Mouse (Mus musculus): ENCODE results near the gene Prkce. TPM values are rescaled to one million over a fixed set of nuclear protein-coding genes. Genes with fewer than 3 reads are reported as not detected.

Prkce gene
- polyA plus RNA-seq, 1 experiment from 2014 or later, result 6.7 TPM

- Histone ChIP-seq H3K36me3 (no peaks in the 10 kb centered on the region), H3K27me3 (no peaks in the 10 kb centered on the region), H3K9me3 (no peaks in the 10 kb centered on the region), H3K4me2 (no peak overlapping the region), H3K9ac (no peak overlapping the region), H3K27ac (no peak overlapping the region), H3K4me3 (no peak overlapping the region), H3K4me1 (peaks cover 7% of the 10 kb centered on the region; the same call in 1 of the 2 replicates)
- 48% methylated on average over 5 of the region's 5 CpGs for WGBS
- no peak for ATAC-seq (ENCODE audit: borderline replicate concordance, extremely low read depth, low FRiP score, low TSS enrichment)
These were observed 421.3 kb downstream of the Prkce start for GRCm38 (mm10) chr17:86588704-86589449.

DNA sequence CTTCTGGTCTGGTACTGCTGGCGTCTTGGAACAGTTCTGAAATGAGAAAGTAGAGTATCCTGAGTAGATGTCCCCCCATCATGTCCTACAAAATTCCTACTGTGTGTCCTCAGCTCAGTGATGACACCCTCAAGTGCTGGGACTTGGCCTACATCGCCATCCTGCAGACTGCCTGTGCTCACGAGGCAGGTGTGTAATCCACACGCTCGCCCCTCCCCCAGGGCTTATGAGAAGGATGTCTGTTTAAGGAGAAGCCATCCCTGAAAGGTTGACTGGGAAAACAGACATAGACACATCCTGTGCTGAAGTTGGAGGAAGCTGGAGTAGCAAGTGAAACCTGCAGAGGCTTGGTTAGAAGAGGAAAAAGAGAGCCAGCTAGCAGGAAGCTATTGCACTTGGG is 422.1 kb downstream of the Prkce start:
- 88% methylated on average over 5 of the region's 5 CpGs for WGBS
- ATAC-seq (ENCODE audit: borderline replicate concordance, extremely low read depth, low FRiP score, low TSS enrichment), result no peak

GRCm38 (mm10) chr17:86591241-86591640 is 423.7 kb downstream of the Prkce start:
- no peaks in the 10 kb centered on the region for H3K9me3 ChIP-seq
- peaks cover 7% of the 10 kb centered on the region; the same call in 1 of the 2 replicates for H3K4me1 ChIP-seq
- 83% methylated on average over 10 of the region's 10 CpGs for WGBS
- H3K9ac ChIP-seq, result no peak overlapping the region
- no peak overlapping the region for H3K27ac ChIP-seq
- H3K36me3 ChIP-seq, result no peaks in the 10 kb centered on the region
- H3K4me3 ChIP-seq, result no peak overlapping the region
- H3K4me2 ChIP-seq, result no peak overlapping the region
- H3K27me3 ChIP-seq, result no peaks in the 10 kb centered on the region
- no peak for ATAC-seq (ENCODE audit: borderline replicate concordance, extremely low read depth, low FRiP score, low TSS enrichment)

More for the DNA sequence above, 422.1 kb downstream of the Prkce start:
- Histone ChIP-seq H3K36me3 (no peaks in the 10 kb centered on the region), H3K27me3 (no peaks in the 10 kb centered on the region), H3K9ac (no peak overlapping the region), H3K9me3 (no peaks in the 10 kb centered on the region), H3K4me1 (peaks cover 7% of the 10 kb centered on the region; the same call in 1 of the 2 replicates), H3K4me3 (no peak overlapping the region), H3K27ac (no peak overlapping the region), H3K4me2 (no peak overlapping the region)

DNA sequence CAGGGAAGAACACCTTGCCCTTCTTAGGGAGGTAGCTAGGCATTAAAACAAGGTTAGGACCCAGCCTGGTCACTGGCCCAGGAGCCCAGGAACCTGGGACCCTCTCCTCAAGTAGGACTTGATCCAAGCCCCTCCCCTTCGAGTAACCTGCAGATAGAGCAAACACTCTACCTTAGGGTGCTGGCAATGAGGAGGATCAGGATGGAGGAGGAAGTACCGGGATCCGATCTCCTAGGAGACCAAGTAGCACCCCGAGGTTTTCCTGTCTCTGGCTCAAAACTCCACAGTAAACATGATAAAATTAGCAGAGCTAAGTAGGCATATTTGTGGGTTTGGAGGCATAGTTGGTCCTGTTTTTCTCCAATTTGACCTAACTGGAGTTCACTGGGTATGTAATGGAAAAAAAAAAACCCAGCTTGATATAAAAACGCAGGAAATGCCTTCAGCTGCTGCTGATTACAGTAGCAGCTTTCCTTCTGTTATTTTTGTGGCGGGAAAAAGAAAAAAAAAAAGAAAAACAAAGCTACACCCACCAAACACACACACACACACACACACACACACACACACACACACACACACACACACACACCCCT is 425.5 kb downstream of the Prkce start:
- H3K36me3 ChIP-seq, result no peaks in the 10 kb centered on the region
- no peak overlapping the region for H3K4me3 ChIP-seq
- H3K9ac ChIP-seq, result no peak overlapping the region
- no peak overlapping the region for H3K27ac ChIP-seq
- no peaks in the 10 kb centered on the region for H3K27me3 ChIP-seq
- peaks cover 3% of the 10 kb centered on the region; the same call in 1 of the 2 replicates for H3K4me1 ChIP-seq
- H3K4me2 ChIP-seq, result no peak overlapping the region
- no peaks in the 10 kb centered on the region for H3K9me3 ChIP-seq
- ATAC-seq (ENCODE audit: borderline replicate concordance, extremely low read depth, low FRiP score, low TSS enrichment), result no peak
- 42% methylated on average over 6 of the region's 6 CpGs for WGBS

- no peaks in the 10 kb centered on the region for H3K9me3 ChIP-seq
- H3K27ac ChIP-seq, result no peak overlapping the region
- no peak overlapping the region for H3K4me2 ChIP-seq
- no peak overlapping the region for H3K9ac ChIP-seq
- H3K4me1 ChIP-seq, result no peaks in the 10 kb centered on the region; the same call in 1 of the 2 replicates
- 76% methylated on average over 9 of the region's 9 CpGs for WGBS
- H3K4me3 ChIP-seq, result no peak overlapping the region
- no peak for ATAC-seq (ENCODE audit: borderline replicate concordance, extremely low read depth, low FRiP score, low TSS enrichment)
- no peaks in the 10 kb centered on the region for H3K27me3 ChIP-seq
- H3K36me3 ChIP-seq, result no peaks in the 10 kb centered on the region
These were observed 427.9 kb downstream of the Prkce start for GRCm38 (mm10) chr17:86595526-86595925.

GRCm38 (mm10) chr17:86601116-86601515 is 433.5 kb downstream of the Prkce start:
- 62% methylated on average over 6 of the region's 6 CpGs for WGBS
- Histone ChIP-seq H3K36me3 (no peaks in the 10 kb centered on the region), H3K27ac (no peak overlapping the region), H3K9ac (no peak overlapping the region), H3K4me2 (no peak overlapping the region), H3K4me1 (no peaks in the 10 kb centered on the region; the same call in 1 of the 2 replicates), H3K27me3 (no peaks in the 10 kb centered on the region), H3K4me3 (no peak overlapping the region), H3K9me3 (no peaks in the 10 kb centered on the region)
- no peak for ATAC-seq (ENCODE audit: borderline replicate concordance, extremely low read depth, low FRiP score, low TSS enrichment)

- Histone ChIP-seq H3K4me1 (no peaks in the 10 kb centered on the region; the same call in 1 of the 2 replicates), H3K4me3 (no peak overlapping the region), H3K27ac (no peak overlapping the region), H3K4me2 (no peak overlapping the region), H3K9ac (no peak overlapping the region), H3K9me3 (no peaks in the 10 kb centered on the region), H3K27me3 (no peaks in the 10 kb centered on the region), H3K36me3 (no peaks in the 10 kb centered on the region)
- WGBS, result 78% methylated on average over 2 of the region's 2 CpGs
- ATAC-seq (ENCODE audit: borderline replicate concordance, extremely low read depth, low FRiP score, low TSS enrichment), result no peak
These were observed 434.3 kb downstream of the Prkce start for GRCm38 (mm10) chr17:86601901-86602300.

GRCm38 (mm10) chr17:86603848-86604444 is 436.4 kb downstream of the Prkce start:
- Histone ChIP-seq H3K36me3 (no peaks in the 10 kb centered on the region), H3K27ac (no peak overlapping the region), H3K9ac (no peak overlapping the region), H3K9me3 (no peaks in the 10 kb centered on the region), H3K4me2 (no peak overlapping the region), H3K27me3 (no peaks in the 10 kb centered on the region), H3K4me1 (no peaks in the 10 kb centered on the region), H3K4me3 (no peak overlapping the region)
- ATAC-seq (ENCODE audit: borderline replicate concordance, extremely low read depth, low FRiP score, low TSS enrichment), result no peak
- 51% methylated on average over 5 of the region's 5 CpGs for WGBS

GRCm38 (mm10) chr17:86607981-86608380 is 440.4 kb downstream of the Prkce start:
- WGBS, result 87% methylated on average over 4 of the region's 4 CpGs

DNA sequence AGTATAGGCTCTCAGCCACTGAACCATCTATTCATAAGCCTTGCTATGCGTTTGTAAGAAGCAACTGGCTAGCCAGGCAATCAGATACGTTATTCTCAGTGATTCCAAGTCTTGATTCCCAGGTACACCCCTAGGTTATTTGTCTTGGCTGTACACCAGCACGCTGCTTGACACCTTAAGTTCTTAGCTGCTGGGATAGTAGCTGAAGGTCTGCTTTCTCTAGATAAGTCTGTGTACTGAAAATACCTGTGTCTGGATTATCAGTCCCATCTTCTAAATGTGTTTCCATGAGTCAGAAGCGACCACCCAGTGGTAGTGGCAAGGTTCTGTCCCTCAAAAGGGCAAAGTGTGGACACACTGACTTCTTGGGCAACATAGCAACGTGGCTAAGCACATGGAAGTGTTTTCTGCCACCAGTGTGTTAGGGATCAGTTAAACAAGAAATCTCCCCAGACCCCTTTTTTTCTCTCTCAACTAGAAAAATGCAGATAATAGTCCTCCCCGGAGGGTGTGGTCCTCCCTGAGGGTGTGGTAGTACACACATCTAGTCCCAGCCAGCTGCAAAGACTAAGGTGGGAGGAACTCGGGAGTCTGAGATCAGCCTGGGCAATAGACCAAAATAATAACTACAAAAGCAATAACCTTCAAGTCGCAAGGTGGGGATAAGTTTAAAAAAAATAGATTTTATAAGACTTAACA is 442.8 kb downstream of the Prkce start:
- Histone ChIP-seq H3K36me3 (no peaks in the 10 kb centered on the region), H3K4me2 (no peak overlapping the region), H3K27ac (no peak overlapping the region), H3K4me1 (no peaks in the 10 kb centered on the region), H3K4me3 (no peak overlapping the region), H3K9ac (no peak overlapping the region), H3K9me3 (no peaks in the 10 kb centered on the region), H3K27me3 (no peaks in the 10 kb centered on the region)
- no peak for ATAC-seq (ENCODE audit: borderline replicate concordance, extremely low read depth, low FRiP score, low TSS enrichment)
- 68% methylated on average over 8 of the region's 8 CpGs for WGBS

More at GRCm38 (mm10) chr17:86607981-86608380, 440.4 kb downstream of the Prkce start:
- Histone ChIP-seq H3K36me3 (no peaks in the 10 kb centered on the region), H3K4me1 (no peaks in the 10 kb centered on the region), H3K4me2 (no peak overlapping the region), H3K9me3 (no peaks in the 10 kb centered on the region), H3K9ac (no peak overlapping the region), H3K27ac (no peak overlapping the region), H3K4me3 (no peak overlapping the region), H3K27me3 (no peaks in the 10 kb centered on the region)
- no peak for ATAC-seq (ENCODE audit: borderline replicate concordance, extremely low read depth, low FRiP score, low TSS enrichment)

- ATAC-seq (ENCODE audit: borderline replicate concordance, extremely low read depth, low FRiP score, low TSS enrichment), result no peak
- Histone ChIP-seq H3K4me2 (no peak overlapping the region), H3K9ac (no peak overlapping the region), H3K4me1 (no peaks in the 10 kb centered on the region), H3K27ac (no peak overlapping the region), H3K27me3 (no peaks in the 10 kb centered on the region), H3K4me3 (no peak overlapping the region), H3K36me3 (no peaks in the 10 kb centered on the region), H3K9me3 (no peaks in the 10 kb centered on the region)
- 34% methylated on average over 5 of the region's 5 CpGs for WGBS
These were observed 444.2 kb downstream of the Prkce start for GRCm38 (mm10) chr17:86611772-86612171.
